Mouse (Mus musculus) kidney, embryonic 15.5 days (tissue): Measurements from ENCODE around the gene Col13a1. TPM values are rescaled to one million over a fixed set of nuclear protein-coding genes. Genes with fewer than 3 reads are reported as not detected.

Experiments
- ATAC-seq: fragments of 200-750 bp; cut with Nextera tagmentation; replicated peaks from 2 replicates; pipeline ENCODE4 v1.8.0; 2017; ENCODE audit warnings: moderate TSS enrichment; ENCODE audit not compliant: low FRiP score
- H3K27ac ChIP-seq: fragments of 300-500 bp; sonication (generic); 2 replicates; pipeline ENCODE4 v1.5.1; 2015; ENCODE audit warnings: mild to moderate bottlenecking, inconsistent platforms
- H3K27me3 ChIP-seq: fragments of 300-500 bp; sonication (generic); 2 replicates; pipeline ENCODE4 v1.6.1; 2015; ENCODE audit warnings: inconsistent platforms
- H3K36me3 ChIP-seq: fragments of 300-500 bp; sonication (generic); 2 replicates; pipeline ENCODE4 v1.6.1; 2015; ENCODE audit warnings: inconsistent platforms
- H3K4me1 ChIP-seq: fragments of 300-500 bp; sonication (generic); 2 replicates; pipeline ENCODE4 v1.6.1; 2015; ENCODE audit warnings: inconsistent platforms
- H3K4me2 ChIP-seq: fragments of 300-500 bp; sonication (generic); 2 replicates; pipeline ENCODE4 v1.6.1; 2015; ENCODE audit warnings: moderate library complexity, mild to moderate bottlenecking, inconsistent platforms
- H3K4me3 ChIP-seq: fragments of 300-500 bp; sonication (generic); replicated peaks from 2 replicates; pipeline ENCODE4 v1.5.1; 2015; ENCODE audit warnings: mild to moderate bottlenecking, inconsistent platforms
- H3K9ac ChIP-seq: fragments of 300-500 bp; sonication (generic); 2 replicates; pipeline ENCODE4 v1.6.1; 2015; ENCODE audit warnings: mild to moderate bottlenecking, inconsistent platforms
- H3K9me3 ChIP-seq: fragments of 300-500 bp; sonication (generic); replicated peaks from 2 replicates; pipeline ENCODE4 v1.6.1; 2016; ENCODE audit warnings: inconsistent platforms
- WGBS: fragments of 180-500 bp; shearing (Covaris S2); methylation state at CpG from one replicate; pipeline ENCODE4 v1.1.7; 2015; ENCODE audit warnings: mixed read lengths; 5-methylcytosine and 5-hydroxymethylcytosine counted together
- polyA plus RNA-seq: library from polyadenylated mRNA; unstranded; fragments of >200 nt; fragmentation: Nextera tagmentation; extraction: Ambion mirVana; gene quantifications from 2 replicates; pipeline ENCODE4 v1.2.1, GENCODE M21; 2015

Col13a1 gene
- polyA plus RNA-seq, 1 experiment from 2014 or later, result 6.8 TPM

DNA sequence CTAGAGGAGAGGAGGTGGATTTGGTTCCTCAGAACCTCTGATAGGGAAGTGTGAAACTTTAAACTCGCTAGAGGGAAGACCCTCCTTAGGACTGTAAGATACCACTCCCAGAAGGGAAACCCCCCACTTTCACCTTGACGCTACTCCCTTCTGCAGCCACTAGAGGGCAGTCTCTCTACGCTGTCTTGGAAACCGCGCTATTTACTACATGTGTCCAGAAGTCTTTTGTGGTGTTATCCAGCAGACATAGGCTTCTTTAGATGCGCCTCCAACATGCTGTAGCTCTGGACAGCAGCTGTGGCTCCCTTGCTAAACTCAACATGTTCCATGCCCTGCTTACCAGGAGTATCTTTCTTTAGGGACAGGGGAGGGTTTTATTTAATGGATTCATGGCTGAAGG is 140.1 kb downstream of the Col13a1 start:
- no peak; the same call in 1 of the 2 replicates for ATAC-seq
- H3K27ac ChIP-seq, result no peak overlapping the region
- no peaks in the 10 kb centered on the region for H3K27me3 ChIP-seq
- no peak overlapping the region for H3K4me3 ChIP-seq
- no peaks in the 10 kb centered on the region for H3K36me3 ChIP-seq
- 0 out of 2 replicates have a peak, but pooled peaks cover 5% of the 10 kb centered on the region for H3K4me1 ChIP-seq
- WGBS, result under 1% methylated on average over 6 of the region's 6 CpGs
- H3K4me2 ChIP-seq, result no peak overlapping the region
- H3K9ac ChIP-seq, result no peak overlapping the region
- no peaks in the 10 kb centered on the region for H3K9me3 ChIP-seq

DNA sequence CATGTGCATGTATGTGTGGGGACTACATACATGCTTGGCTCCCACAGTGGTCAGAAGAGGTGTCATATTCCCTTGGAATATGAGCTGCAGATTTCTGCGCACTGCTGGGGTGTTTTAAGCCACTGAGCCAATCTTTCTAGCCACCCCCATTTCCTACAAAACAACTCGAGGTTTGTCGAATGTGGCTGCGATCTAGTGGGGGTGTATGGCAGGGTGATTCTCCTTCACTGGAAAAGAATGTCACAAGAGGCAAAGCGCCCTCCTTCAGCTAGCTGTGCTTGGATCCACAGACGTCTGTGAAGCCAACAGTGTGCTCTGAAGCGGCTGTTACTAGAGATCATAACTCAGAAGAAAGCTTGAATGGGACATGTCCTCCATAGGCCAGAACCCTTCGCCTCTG is 141.6 kb downstream of the Col13a1 start:
- no peaks in the 10 kb centered on the region for H3K27me3 ChIP-seq
- no peaks in the 10 kb centered on the region for H3K36me3 ChIP-seq
- no peaks in the 10 kb centered on the region for H3K9me3 ChIP-seq
- no peak overlapping the region for H3K27ac ChIP-seq
- no peak for ATAC-seq
- no peak overlapping the region for H3K9ac ChIP-seq
- H3K4me3 ChIP-seq, result no peak overlapping the region
- 0 out of 2 replicates have a peak, but pooled peaks cover 5% of the 10 kb centered on the region for H3K4me1 ChIP-seq
- WGBS, result 73% methylated on average over 8 of the region's 8 CpGs
- H3K4me2 ChIP-seq, result no peak overlapping the region

- H3K27ac ChIP-seq, result no peak overlapping the region
- no peaks in the 10 kb centered on the region for H3K9me3 ChIP-seq
- no peak overlapping the region for H3K9ac ChIP-seq
- no peak for ATAC-seq
- WGBS, result 92% methylated on average over 6 of the region's 6 CpGs
- no peak overlapping the region for H3K4me2 ChIP-seq
- H3K4me3 ChIP-seq, result no peak overlapping the region
- H3K36me3 ChIP-seq, result no peaks in the 10 kb centered on the region
- peaks cover 18% of the 10 kb centered on the region for H3K4me1 ChIP-seq
- no peaks in the 10 kb centered on the region for H3K27me3 ChIP-seq
Observed at GRCm38 (mm10) chr10:61834288-61834687, 144.6 kb downstream of the Col13a1 start.

DNA sequence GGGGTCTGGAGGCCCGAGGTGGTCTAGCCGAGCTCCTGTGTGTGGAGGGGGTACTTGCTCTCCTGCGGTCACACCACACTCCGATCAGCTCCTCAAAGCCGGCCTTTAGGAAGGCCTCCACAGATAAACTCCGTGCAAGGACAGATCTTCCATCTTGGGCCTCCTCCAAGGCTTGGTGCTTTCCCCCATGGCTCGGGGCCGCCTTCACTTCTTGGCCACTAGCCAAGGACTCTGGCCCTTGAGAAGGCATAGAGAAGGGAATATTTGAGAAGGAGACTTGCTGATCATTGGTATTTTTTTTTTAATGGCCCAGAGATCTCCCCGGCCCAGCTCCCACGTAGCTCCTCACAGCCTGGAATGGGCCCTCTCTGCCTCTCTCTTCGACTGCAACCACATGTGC is 146.2 kb downstream of the Col13a1 start:
- Histone ChIP-seq H3K9me3 (no peaks in the 10 kb centered on the region), H3K4me2 (no peak overlapping the region), H3K27me3 (no peaks in the 10 kb centered on the region), H3K4me1 (peaks cover 16% of the 10 kb centered on the region), H3K9ac (no peak overlapping the region), H3K36me3 (no peaks in the 10 kb centered on the region), H3K27ac (no peak overlapping the region), H3K4me3 (no peak overlapping the region)
- no peak for ATAC-seq
- 84% methylated on average over 11 of the region's 11 CpGs for WGBS

DNA sequence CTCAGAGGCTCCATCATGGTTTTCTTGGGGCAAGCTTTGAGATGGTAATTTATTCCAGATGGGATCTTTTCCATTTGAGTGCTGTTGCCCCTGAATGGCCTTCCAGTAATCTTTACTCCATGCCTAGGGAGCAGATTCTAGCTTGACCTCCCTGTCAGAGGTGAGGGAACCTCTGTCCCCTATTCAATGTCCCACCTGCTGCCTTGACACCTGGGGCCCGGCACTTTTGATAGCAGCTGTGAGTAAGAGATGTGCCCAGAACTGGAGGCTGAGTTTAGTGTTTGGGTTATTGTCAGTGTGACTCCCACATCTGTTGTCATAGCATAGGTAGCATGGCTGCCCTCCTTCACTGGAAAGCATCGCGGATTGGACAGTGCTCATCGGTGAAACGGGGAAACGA is 147.2 kb downstream of the Col13a1 start:
- Histone ChIP-seq H3K9me3 (no peaks in the 10 kb centered on the region), H3K36me3 (no peaks in the 10 kb centered on the region), H3K27me3 (no peaks in the 10 kb centered on the region), H3K4me1 (peaks cover 26% of the 10 kb centered on the region), H3K27ac (no peak overlapping the region), H3K9ac (no peak overlapping the region), H3K4me3 (no peak overlapping the region), H3K4me2 (no peak overlapping the region)
- WGBS, result 85% methylated on average over 6 of the region's 6 CpGs
- ATAC-seq, result no peak

DNA sequence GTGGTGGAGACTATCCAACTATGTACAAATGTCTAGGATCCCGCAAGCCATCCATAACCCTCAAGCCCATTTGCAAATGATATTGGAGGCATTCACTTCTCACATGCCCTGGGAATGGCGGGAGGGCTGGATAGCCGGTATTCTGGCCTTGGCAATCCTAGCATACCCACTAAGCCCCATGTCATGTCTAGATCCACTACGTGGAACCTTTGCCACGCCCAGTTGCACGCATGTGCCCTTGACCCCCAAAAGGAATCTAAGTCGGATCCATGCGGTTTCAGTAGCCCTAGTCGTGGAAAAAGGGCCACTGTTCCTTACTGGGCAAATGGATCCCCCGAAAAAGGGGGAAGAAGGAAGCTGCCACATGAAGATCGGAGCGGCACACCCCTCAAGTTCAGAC is 147.7 kb downstream of the Col13a1 start:
- WGBS, result 78% methylated on average over 12 of the region's 12 CpGs
- Histone ChIP-seq H3K9me3 (no peaks in the 10 kb centered on the region), H3K27ac (no peak overlapping the region), H3K4me1 (peaks cover 31% of the 10 kb centered on the region), H3K36me3 (no peaks in the 10 kb centered on the region), H3K9ac (no peak overlapping the region), H3K27me3 (no peaks in the 10 kb centered on the region), H3K4me3 (no peak overlapping the region), H3K4me2 (0 out of 2 replicates have a peak overlapping the region, but pooled peaks have one; percentile 1)
- ATAC-seq, result no peak

DNA sequence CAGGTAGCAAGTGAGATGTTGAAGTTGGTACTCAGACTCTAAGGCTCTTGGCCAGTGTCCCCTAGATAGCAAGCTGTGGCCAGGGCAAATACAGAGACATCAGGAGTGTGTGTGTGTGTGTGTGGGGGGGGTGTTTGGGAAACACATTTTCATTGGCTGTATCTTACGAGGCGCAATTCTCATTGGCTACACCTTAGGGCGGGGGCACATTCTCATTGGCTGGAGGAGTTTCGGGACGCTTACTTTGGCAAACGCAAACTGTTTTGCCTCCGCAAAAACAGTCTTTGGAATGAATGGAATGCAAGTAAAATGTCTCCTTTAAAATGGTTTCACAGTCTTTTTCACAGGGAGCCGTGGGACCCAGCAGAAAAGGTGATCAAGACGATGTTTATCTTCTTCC is 148.1 kb downstream of the Col13a1 start:
- Histone ChIP-seq H3K4me1 (peaks cover 35% of the 10 kb centered on the region), H3K4me2 (peak overlapping the region; percentile 1; the same call in 1 of the 2 replicates), H3K9ac (no peak overlapping the region), H3K9me3 (no peaks in the 10 kb centered on the region), H3K4me3 (no peak overlapping the region), H3K27me3 (no peaks in the 10 kb centered on the region), H3K36me3 (no peaks in the 10 kb centered on the region), H3K27ac (no peak overlapping the region)
- WGBS, result 42% methylated on average over 9 of the region's 9 CpGs
- no peak for ATAC-seq

DNA sequence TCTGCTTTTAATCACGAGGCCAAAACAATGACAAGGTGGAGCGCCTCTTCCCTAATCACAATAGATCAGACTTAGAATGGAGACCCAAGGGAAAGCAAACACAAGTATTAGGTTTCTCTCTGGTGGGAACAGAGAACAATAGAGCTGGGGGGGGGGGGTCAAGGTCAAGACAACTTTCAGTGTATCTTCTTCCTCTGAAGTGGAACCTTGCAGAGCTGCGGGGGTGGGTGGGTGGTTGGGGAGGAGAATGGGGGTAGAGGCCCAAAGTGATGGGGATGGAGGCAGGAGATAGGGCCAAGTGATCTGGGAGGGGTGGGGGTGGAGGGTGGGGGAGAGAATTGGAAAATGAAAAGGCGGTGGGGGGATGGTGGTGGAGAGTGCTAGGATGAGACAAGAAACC is 149.9 kb downstream of the Col13a1 start:
- Histone ChIP-seq H3K9ac (no peak overlapping the region), H3K36me3 (no peaks in the 10 kb centered on the region), H3K4me1 (peaks cover 39% of the 10 kb centered on the region), H3K27me3 (no peaks in the 10 kb centered on the region), H3K4me3 (no peak overlapping the region), H3K27ac (no peak overlapping the region), H3K4me2 (no peak overlapping the region), H3K9me3 (no peaks in the 10 kb centered on the region)
- WGBS, result 39% methylated on average over 4 of the region's 4 CpGs
- peak; percentile 23; the same call in 1 of the 2 replicates for ATAC-seq

GRCm38 (mm10) chr10:61827950-61828936 is 150.7 kb downstream of the Col13a1 start:
- Histone ChIP-seq H3K4me3 (no peak overlapping the region), H3K36me3 (no peaks in the 10 kb centered on the region), H3K9me3 (no peaks in the 10 kb centered on the region), H3K4me2 (no peak overlapping the region), H3K4me1 (peaks cover 44% of the 10 kb centered on the region), H3K9ac (no peak overlapping the region), H3K27ac (peak overlapping the region; percentile 88; the same call in 1 of the 2 replicates), H3K27me3 (no peaks in the 10 kb centered on the region)
- ATAC-seq, result no peak
- WGBS, result 86% methylated on average over 32 of the region's 32 CpGs

DNA sequence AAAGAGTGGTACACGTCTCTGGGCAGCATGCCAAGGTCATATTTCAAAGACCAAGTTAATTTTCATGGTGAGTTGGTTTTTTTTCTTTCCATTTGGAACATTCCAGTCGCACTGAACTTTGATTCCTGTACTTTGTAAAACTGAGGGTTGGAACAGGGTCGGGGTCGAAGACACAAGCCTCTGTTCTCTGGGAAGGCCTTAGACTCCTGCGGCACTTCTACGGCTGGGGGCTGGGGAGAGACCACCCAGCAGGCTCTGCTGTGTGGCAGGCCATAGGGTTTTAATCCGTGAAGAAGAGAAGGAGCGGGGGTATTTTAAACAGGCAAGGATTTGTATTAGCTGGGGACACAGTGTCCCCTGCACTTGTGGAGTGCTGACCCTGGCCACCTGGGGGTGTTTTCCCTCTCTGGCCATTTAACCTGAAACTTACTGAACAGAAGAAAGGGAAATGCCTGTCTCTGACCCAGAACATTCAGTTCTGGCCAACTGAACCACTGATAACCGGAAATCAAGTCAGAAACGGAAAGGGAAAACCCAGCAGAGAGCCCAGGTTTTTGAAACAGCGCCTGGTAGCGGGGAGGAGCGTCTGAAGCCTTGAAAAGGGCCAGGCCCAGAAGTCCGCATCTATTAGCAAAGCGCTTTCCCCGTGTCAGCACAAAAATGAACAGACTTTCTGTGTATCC is 152.0 kb downstream of the Col13a1 start:
- no peak overlapping the region for H3K4me2 ChIP-seq
- peak; percentile 43; the same call in 1 of the 2 replicates for ATAC-seq
- no peaks in the 10 kb centered on the region for H3K36me3 ChIP-seq
- no peak overlapping the region for H3K4me3 ChIP-seq
- peak overlapping the region; percentile 88 for H3K27ac ChIP-seq
- WGBS, result 23% methylated on average over 16 of the region's 16 CpGs
- no peak overlapping the region for H3K9ac ChIP-seq
- H3K27me3 ChIP-seq, result no peaks in the 10 kb centered on the region
- peaks cover 47% of the 10 kb centered on the region for H3K4me1 ChIP-seq
- H3K9me3 ChIP-seq, result no peaks in the 10 kb centered on the region

DNA sequence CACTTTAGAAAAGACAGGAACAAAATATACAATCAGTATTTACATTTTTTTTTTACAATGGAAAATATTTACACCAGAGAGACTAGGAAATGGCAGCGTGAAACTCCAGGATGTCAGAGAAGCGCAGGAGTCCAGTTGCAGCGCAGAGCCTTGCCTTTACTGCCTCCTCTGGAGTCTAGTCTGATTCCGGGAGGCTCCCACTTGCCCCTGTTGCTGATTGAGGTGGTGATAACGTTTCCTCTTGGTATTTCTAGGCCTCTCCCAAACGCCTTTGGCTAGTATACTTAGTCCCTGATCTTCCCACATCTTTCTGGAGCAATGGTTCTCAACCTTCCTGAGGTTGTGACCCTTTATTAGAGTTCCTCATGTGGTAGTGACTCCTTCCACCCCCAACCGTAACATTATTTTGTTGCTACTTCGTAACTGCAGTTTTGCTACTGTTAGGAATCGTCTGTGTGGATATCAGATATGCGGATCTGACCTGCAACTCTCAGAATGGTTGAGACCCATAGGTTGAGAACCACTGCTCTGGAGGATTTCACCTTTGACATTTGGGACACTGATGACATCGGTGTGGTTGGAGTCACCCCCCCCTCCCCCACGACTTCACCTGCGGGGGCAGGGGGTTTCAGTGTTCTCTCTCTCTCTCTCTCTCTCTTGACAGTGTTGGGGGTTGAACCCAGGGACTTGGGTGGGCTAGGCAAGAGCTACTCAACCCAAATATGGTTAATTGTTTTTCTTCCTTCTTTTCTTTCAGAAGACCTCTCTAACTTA is 152.7 kb downstream of the Col13a1 start:
- WGBS, result 54% methylated on average over 13 of the region's 13 CpGs
- peak; percentile 29; the same call in 1 of the 2 replicates for ATAC-seq
- Histone ChIP-seq H3K9ac (no peak overlapping the region), H3K4me2 (no peak overlapping the region), H3K36me3 (no peaks in the 10 kb centered on the region), H3K9me3 (no peaks in the 10 kb centered on the region), H3K4me3 (no peak overlapping the region), H3K4me1 (peaks cover 45% of the 10 kb centered on the region), H3K27ac (peak overlapping the region; percentile 88), H3K27me3 (no peaks in the 10 kb centered on the region)
